Mouse (Mus musculus): Measurements from ENCODE around the gene Cpsf2. TPM values are rescaled to one million over a fixed set of nuclear protein-coding genes. Genes with fewer than 3 reads are reported as not detected.
A peak's percentile ranks its signal among the peaks of the same experiment; 100 is the strongest.
"Not testable (repeated sequence)": the region's sequence is repeated elsewhere in the genome, so short reads cannot be mapped to it uniquely, and the experiment has no call there.

Gene Cpsf2
- 12.1 and 13.9 TPM in 2 replicates for polyA plus RNA-seq (2015; fragmentation: Nextera tagmentation; extraction: Ambion mirVana)

DNA sequence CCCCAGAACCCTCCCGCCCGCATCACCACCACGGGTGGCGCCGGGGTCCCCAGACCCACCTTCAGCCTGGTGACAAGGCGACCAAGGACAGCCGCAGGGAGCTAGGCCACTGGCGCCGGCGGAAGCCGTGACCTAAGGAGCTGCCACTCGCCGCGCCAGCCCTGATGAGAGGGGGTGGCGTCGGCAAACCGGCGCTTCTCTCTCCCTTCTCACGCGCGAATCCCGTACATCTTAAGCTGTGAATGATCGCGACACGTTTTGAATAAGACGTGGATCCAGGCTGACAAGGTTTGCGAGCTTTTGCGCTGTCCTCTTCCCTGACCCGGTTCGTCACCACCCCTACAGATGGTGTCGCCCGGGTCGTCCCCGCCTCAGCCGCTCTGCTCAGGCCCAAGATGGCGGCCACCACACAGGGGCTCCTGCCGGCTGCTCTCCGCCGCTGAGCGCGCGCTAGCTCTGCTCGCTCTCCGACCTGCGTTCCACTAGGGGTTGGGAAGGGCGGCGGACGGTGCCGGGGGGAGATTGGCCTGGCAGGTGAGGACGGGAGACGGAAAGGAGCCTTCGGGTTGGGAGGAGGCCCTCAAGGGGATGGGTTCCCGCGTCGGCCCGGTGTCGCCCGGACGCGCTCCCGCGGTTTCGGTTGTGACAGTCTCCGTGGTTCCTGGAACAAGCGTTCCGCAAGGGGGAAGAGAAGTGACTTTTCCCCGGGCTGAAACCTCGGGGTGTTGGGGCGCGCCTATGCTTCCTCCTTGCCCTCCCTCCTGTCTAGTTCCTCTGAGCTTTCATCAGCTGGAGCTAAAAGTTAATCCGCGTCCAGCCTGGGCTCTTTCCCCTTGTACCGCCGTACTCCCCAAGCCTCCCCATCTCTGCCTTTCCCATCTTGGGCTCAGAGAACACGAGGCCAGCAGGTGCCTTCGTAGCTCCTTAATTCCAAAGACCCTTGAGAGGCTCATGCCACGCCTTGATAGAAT is at the start of gene Cpsf2:
Gene Cpsf2 (plus strand): TSS at position 388 of the 971 bp plus-strand sequence.
- ATAC-seq (ENCODE audit: low FRiP score, low TSS enrichment) (peak; percentile 95), DNase-seq (ENCODE audit: low spot score) (peak; percentile 86)
- H3K4me1 ChIP-seq (replicated peaks; ENCODE audit: control insufficient read depth, insufficient read depth), result peaks cover 3% of the 10 kb centered on the region; the same call in 1 of the 2 replicates
- H3K4me3 ChIP-seq (ENCODE audit: low read depth, low read length), result peak within 1 kb of the TSS; percentile 91
- WGBS, result under 1% methylated on average over 69 of the region's 77 CpGs
- peak within 1 kb of the TSS; percentile 74 for H3K4me2 ChIP-seq (replicated peaks; ENCODE audit: low read depth)
- H3K27me3 ChIP-seq (ENCODE audit: control insufficient read depth, insufficient read depth, low read length), result no peaks in the 10 kb centered on the region
- peak within 1 kb of the TSS; percentile 94 for H3K9ac ChIP-seq (ENCODE audit: low read length)
- H3K36me3 ChIP-seq (ENCODE audit: control insufficient read depth, insufficient read depth, low read length), result no peaks in the 10 kb centered on the region
- TF ChIP-seq CTCF (IDR thresholded peaks at IDR 0.05; ENCODE audit: low read depth), result no peak
- peak; percentile 82 for TF ChIP-seq EP300 (optimal IDR thresholded peaks at IDR 0.05)
- H3K27ac ChIP-seq (replicated peaks), result peak within 1 kb of the TSS; percentile 96
- H3K9me3 ChIP-seq (ENCODE audit: control insufficient read depth, low read length), result no peaks in the 10 kb centered on the region

GRCm38 (mm10) chr12:101928423-101928822 is 47.4 kb upstream of the Cpsf2 start:
- no peaks in the 10 kb centered on the region for H3K9me3 ChIP-seq (ENCODE audit: control insufficient read depth, low read length)
- no peak for DNase-seq (ENCODE audit: low spot score)
- no peak overlapping the region for H3K9ac ChIP-seq (ENCODE audit: low read length)
- H3K27ac ChIP-seq (replicated peaks), result no peak overlapping the region
- WGBS, result 70% methylated on average over 1 of the region's 1 CpGs
- no peak overlapping the region for H3K4me2 ChIP-seq (replicated peaks; ENCODE audit: low read depth)
- no peaks in the 10 kb centered on the region for H3K4me1 ChIP-seq (replicated peaks; ENCODE audit: control insufficient read depth, insufficient read depth)
- no peak overlapping the region for H3K4me3 ChIP-seq (ENCODE audit: low read depth, low read length)
- no peaks in the 10 kb centered on the region for H3K27me3 ChIP-seq (ENCODE audit: control insufficient read depth, insufficient read depth, low read length)
- no peak for ATAC-seq (ENCODE audit: low FRiP score, low TSS enrichment)
- TF ChIP-seq CTCF (IDR thresholded peaks at IDR 0.05; ENCODE audit: low read depth) (no peak), EP300 (optimal IDR thresholded peaks at IDR 0.05) (no peak)
- peaks cover 9% of the 10 kb centered on the region; the same call in 1 of the 2 replicates for H3K36me3 ChIP-seq (ENCODE audit: control insufficient read depth, insufficient read depth, low read length)

DNA sequence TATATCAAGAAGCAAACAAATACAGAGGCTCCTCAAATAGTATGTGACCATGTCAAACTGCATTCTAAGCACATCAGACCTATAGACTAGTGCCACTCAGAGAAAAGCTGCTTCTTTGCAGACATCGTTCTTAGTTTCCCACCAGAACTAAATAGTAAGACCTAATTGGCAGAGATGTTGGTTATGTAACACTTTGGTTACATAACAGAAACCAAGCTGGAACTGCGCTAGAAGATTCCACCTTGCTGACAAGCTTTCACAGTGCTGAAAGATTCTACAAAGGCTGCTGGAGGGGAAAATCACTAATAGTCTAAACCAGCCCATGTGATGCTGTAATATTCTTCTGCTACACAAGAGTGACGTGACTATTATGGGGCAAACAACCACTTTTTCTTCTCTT is 40.6 kb upstream of the Cpsf2 start:
- Histone ChIP-seq H3K36me3 (ENCODE audit: control insufficient read depth, insufficient read depth, low read length) (peaks cover 17% of the 10 kb centered on the region; the same call in 1 of the 2 replicates), H3K4me1 (replicated peaks; ENCODE audit: control insufficient read depth, insufficient read depth) (no peaks in the 10 kb centered on the region), H3K4me2 (replicated peaks; ENCODE audit: low read depth) (no peak overlapping the region), H3K9me3 (ENCODE audit: control insufficient read depth, low read length) (no peaks in the 10 kb centered on the region), H3K27me3 (ENCODE audit: control insufficient read depth, insufficient read depth, low read length) (no peaks in the 10 kb centered on the region), H3K27ac (replicated peaks) (no peak overlapping the region), H3K4me3 (ENCODE audit: low read depth, low read length) (no peak overlapping the region), H3K9ac (ENCODE audit: low read length) (no peak overlapping the region)
- no peak for DNase-seq (ENCODE audit: low spot score)
- TF ChIP-seq EP300 (optimal IDR thresholded peaks at IDR 0.05) (no peak), CTCF (IDR thresholded peaks at IDR 0.05; ENCODE audit: low read depth) (no peak)
- no peak for ATAC-seq (ENCODE audit: low FRiP score, low TSS enrichment)
- 96% methylated on average over 3 of the region's 3 CpGs for WGBS

DNA sequence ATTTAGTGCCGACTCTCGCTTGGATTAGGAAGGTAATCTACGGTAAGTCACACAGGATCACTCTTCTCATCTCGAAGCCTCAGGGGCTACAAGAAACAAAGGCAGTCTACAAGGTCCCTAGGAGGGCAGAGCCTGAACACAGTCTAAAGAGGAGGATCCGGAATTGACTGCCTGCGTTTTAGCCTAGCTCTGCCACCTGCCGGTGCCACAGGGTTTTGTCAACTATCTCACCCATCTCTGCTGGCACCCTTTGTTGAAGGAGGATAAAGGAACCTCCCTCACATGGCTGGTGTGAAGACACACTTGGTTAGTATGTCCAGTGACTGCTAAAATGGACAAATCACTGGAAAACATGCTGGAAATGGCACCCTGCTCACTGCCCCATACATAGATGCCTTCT is 38.2 kb upstream of the Cpsf2 start:
- H3K36me3 ChIP-seq (ENCODE audit: control insufficient read depth, insufficient read depth, low read length), result peaks cover 23% of the 10 kb centered on the region

GRCm38 (mm10) chr12:101947986-101948385 is 27.8 kb upstream of the Cpsf2 start:
- Histone ChIP-seq H3K27me3 (ENCODE audit: control insufficient read depth, insufficient read depth, low read length) (no peaks in the 10 kb centered on the region), H3K9me3 (ENCODE audit: control insufficient read depth, low read length) (no peaks in the 10 kb centered on the region), H3K4me3 (ENCODE audit: low read depth, low read length) (no peak overlapping the region), H3K4me2 (replicated peaks; ENCODE audit: low read depth) (no peak overlapping the region), H3K9ac (ENCODE audit: low read length) (no peak overlapping the region), H3K36me3 (ENCODE audit: control insufficient read depth, insufficient read depth, low read length) (peaks cover 3% of the 10 kb centered on the region; the same call in 1 of the 2 replicates), H3K27ac (replicated peaks) (no peak overlapping the region), H3K4me1 (replicated peaks; ENCODE audit: control insufficient read depth, insufficient read depth) (no peaks in the 10 kb centered on the region)
- TF ChIP-seq EP300 (optimal IDR thresholded peaks at IDR 0.05) (no peak), CTCF (IDR thresholded peaks at IDR 0.05; ENCODE audit: low read depth) (no peak)
- 92% methylated on average over 8 of the region's 8 CpGs for WGBS
- DNase-seq (ENCODE audit: low spot score) (no peak), ATAC-seq (ENCODE audit: low FRiP score, low TSS enrichment) (no peak)

More for the DNA sequence above, 38.2 kb upstream of the Cpsf2 start:
- no peak overlapping the region for H3K4me2 ChIP-seq (replicated peaks; ENCODE audit: low read depth)
- H3K4me3 ChIP-seq (ENCODE audit: low read depth, low read length), result no peak overlapping the region
- no peak for ATAC-seq (ENCODE audit: low FRiP score, low TSS enrichment)
- H3K9ac ChIP-seq (ENCODE audit: low read length), result no peak overlapping the region
- H3K4me1 ChIP-seq (replicated peaks; ENCODE audit: control insufficient read depth, insufficient read depth), result no peaks in the 10 kb centered on the region
- no peak for DNase-seq (ENCODE audit: low spot score)
- H3K27me3 ChIP-seq (ENCODE audit: control insufficient read depth, insufficient read depth, low read length), result no peaks in the 10 kb centered on the region
- H3K27ac ChIP-seq (replicated peaks), result no peak overlapping the region
- 94% methylated on average over 7 of the region's 7 CpGs for WGBS
- TF ChIP-seq EP300 (optimal IDR thresholded peaks at IDR 0.05) (no peak), CTCF (IDR thresholded peaks at IDR 0.05; ENCODE audit: low read depth) (peak; percentile 22; the same call in 1 of the 2 replicates)
- no peaks in the 10 kb centered on the region for H3K9me3 ChIP-seq (ENCODE audit: control insufficient read depth, low read length)

DNA sequence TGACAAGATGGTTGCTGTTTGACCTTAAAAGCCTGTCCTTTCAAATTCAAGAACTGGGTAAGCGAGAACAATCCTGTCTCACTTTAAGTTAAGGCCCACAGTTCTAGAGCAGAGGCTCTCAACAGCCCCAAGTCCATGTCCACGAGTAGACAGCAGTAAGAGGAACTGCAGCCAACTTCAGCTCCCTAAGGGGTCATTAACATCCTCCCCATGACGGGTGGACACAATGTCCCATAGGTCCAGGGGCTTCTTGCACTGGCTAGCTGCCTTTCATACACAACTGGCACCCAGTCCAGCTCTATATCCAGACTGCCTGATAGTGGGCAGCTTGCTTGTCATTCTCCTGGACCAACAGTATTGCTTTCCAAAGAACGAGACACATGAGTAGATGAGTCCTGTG is 27.0 kb upstream of the Cpsf2 start:
- Histone ChIP-seq H3K36me3 (ENCODE audit: control insufficient read depth, insufficient read depth, low read length) (peaks cover 3% of the 10 kb centered on the region; the same call in 1 of the 2 replicates), H3K4me2 (replicated peaks; ENCODE audit: low read depth) (no peak overlapping the region), H3K4me3 (ENCODE audit: low read depth, low read length) (no peak overlapping the region), H3K27ac (replicated peaks) (no peak overlapping the region), H3K9ac (ENCODE audit: low read length) (no peak overlapping the region), H3K4me1 (replicated peaks; ENCODE audit: control insufficient read depth, insufficient read depth) (no peaks in the 10 kb centered on the region), H3K9me3 (ENCODE audit: control insufficient read depth, low read length) (no peaks in the 10 kb centered on the region), H3K27me3 (ENCODE audit: control insufficient read depth, insufficient read depth, low read length) (no peaks in the 10 kb centered on the region)
- no peak for ATAC-seq (ENCODE audit: low FRiP score, low TSS enrichment)
- no peak for DNase-seq (ENCODE audit: low spot score)
- TF ChIP-seq EP300 (optimal IDR thresholded peaks at IDR 0.05) (no peak), CTCF (IDR thresholded peaks at IDR 0.05; ENCODE audit: low read depth) (no peak)
- WGBS, result 71% methylated on average over 4 of the region's 4 CpGs

GRCm38 (mm10) chr12:101955821-101956220 is 20.0 kb upstream of the Cpsf2 start:
- DNase-seq (ENCODE audit: low spot score); H3K9ac ChIP-seq (ENCODE audit: low read length); H3K4me2 ChIP-seq (replicated peaks; ENCODE audit: low read depth); H3K27ac ChIP-seq (replicated peaks); H3K9me3 ChIP-seq (ENCODE audit: control insufficient read depth, low read length); H3K36me3 ChIP-seq (ENCODE audit: control insufficient read depth, insufficient read depth, low read length); H3K4me1 ChIP-seq (replicated peaks; ENCODE audit: control insufficient read depth, insufficient read depth); H3K4me3 ChIP-seq (ENCODE audit: low read depth, low read length); H3K27me3 ChIP-seq (ENCODE audit: control insufficient read depth, insufficient read depth, low read length); ATAC-seq (ENCODE audit: low FRiP score, low TSS enrichment): not testable (repeated sequence)
- 98% methylated on average over 8 of the region's 8 CpGs for WGBS
